Mouse (Mus musculus) heart, adult 8-10 months (tissue): ENCODE measurements at regions not wholly inside any gene's neighbourhood (a gene's known extent, or its start where the extent isn't known, plus 50 kb on each side); places are given as distances from the start of the nearest gene placed in this dataset.

Experiments
- DNase-seq: peaks from one replicate; pipeline ENCODE4 v3.0.0; 2022; ENCODE audit warnings: low spot score

DNA sequence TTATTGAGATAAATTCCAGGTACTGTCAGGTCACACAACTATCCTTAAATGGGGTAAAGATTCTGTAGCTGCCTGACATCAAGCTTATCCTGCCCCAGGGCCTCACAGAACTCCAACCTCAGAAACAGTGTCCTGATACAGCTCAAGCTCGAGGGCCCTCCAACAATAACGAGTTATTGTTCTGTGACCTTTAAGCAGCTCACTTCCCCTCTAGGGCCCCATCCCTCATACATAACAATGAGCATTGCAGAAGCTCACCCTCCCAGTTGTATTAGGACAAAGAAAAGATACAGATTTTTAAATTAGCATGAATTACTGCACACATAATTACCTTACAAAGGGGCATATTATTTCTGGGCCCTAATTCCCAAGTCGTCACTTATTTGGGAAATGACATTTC lies 293.5 kb upstream of the Trpc7 start:
- DNase-seq = no peak

GRCm38 (mm10) chr13:57186168-57186567 lies 290.4 kb upstream of the Trpc7 start:
- peak; percentile 67 for DNase-seq

DNA sequence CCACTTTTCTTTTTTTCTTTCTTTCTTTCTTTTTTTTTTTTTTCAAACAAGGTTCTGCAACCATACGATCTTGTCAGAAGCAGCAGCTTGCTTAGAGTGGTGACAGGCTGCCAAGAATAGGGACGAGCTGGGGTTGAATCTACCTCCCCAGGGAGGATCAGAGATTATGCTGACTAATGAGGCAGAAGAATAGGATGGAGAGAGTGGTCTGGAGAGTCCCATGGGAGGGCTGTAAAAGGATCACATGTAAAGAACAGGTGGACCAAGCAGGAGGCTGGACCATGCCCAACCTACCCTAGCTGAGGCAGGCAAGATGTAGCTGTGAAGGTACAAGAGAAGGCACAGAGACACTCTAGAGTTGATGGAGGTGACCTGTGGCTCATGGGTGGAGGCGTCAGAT lies 274.4 kb upstream of the Trpc7 start:
- DNase-seq = no peak

DNA sequence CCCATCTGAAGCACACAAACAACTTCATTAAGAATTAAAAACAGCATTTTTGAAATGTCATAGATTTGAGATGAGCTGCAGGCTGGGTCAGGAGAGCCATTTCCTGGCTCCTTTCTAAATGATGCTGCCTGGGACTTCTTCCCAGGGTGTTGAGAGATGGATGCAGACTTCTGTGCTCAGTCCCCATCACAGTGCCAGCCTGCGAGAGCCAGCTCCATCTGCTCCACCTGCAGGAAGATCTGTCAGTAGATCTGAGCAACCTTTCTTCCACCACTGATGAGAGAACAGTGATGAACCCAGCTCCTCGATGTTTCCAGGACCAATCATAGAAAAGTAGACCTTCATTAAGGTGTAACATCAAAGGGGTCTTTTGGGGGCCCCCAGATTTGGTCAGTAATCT lies 273.8 kb upstream of the Trpc7 start:
- DNase-seq = no peak

DNA sequence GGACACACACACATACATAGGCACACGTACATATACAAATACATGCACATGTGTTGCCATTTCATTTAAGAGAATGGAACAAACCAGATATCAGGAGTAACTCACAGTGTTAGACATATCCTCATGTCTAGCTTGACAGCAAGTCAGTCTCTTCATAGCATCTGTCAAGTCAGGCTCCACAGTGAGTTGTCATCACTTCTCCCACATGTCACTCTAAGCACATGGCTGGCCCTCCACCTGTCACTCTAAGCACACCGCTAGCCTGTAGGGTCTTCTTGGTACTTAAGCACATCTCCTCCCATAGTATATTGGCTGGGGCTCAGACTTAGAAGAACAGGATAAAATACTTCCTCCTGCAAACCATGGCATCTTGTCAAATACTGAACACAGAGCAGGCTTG lies 269.6 kb upstream of the Trpc7 start:
- DNase-seq = no peak

- DNase-seq = no peak
These were observed 257.0 kb upstream of the Trpc7 start for GRCm38 (mm10) chr13:57152787-57153186.

GRCm38 (mm10) chr13:57147623-57148022 lies 251.8 kb upstream of the Trpc7 start:
- DNase-seq = no peak

GRCm38 (mm10) chr13:57146708-57147107 lies 250.9 kb upstream of the Trpc7 start:
- no peak for DNase-seq

DNA sequence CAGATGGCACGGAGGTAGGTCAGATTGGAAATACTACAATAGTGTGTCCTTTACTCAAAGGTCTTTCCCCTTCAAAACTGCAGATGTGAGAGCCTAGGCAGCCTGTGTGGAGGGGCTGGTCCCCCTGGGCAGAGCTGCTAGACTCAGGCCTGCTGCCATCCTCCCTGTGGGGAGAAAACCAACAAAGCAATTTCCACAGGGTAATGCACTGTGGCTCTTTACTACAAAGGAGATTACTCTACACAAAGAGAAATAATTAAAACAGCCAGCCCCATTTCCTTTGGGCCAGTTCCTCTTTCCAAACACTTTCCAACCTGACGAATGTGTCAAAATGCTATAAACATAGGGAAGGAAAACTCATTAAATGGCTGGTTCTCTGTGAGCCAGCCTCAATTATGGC lies 250.0 kb upstream of the Trpc7 start:
- DNase-seq = no peak

GRCm38 (mm10) chr13:57142851-57143250 lies 247.1 kb upstream of the Trpc7 start:
- no peak for DNase-seq

DNA sequence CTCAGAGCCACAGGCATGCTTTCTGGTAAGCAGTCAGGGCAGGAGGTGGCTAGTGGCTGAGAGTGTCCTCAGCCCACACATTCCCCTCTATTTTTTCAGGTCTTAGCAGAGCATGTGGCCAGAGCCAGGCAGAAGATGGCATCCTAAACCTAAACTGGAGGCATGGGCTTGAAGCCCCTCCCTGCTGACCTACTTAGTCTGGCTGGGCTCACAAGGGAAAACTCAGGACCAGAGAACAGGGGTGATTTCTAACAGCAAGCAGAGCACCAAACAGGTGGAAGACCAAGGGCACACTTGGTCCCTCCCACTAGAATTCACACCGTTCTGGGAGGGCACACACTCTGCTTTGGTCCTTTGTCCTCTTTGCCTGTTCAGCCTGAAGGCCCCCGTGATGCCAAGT lies 246.6 kb upstream of the Trpc7 start:
- no peak for DNase-seq

DNA sequence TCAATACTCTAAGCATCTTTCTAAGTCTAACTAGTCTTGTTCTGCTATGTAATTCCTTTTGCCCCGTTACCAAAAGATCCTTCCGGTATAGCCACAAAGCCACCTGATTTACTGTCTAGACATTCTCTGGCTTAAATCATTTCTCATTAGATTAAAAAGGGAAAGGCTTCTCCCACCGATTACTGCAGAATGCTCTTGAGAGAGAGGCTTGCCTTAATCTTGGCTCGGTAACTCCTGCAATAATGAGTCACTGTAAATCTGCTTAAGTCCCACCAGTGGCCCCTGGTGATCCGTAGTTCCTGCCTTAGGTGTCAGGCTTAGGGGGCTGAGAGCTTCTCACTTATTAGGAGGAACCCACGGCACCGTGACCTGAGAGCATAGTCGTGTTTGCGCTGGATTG lies 220.1 kb upstream of the Trpc7 start:
- no peak for DNase-seq

GRCm38 (mm10) chr13:57107956-57108355 lies 212.2 kb upstream of the Trpc7 start:
- DNase-seq = no peak

DNA sequence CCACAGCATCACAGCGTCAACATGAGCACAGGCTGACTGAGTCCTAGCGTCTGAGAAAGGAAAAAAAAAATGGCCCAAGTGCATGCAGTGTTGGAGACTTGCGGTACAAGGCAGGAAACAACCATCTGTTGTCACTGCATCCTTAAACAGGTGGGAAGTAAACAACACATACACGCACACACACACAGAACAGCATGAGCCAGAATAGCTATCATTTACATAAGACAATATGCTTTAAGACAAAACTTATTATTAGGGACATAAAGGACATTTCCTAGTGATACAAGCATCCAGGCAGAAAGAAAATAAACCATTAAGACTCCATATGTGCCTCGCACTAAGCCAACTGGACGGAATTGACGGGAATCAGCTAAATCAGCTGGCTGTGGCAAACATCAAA lies 203.8 kb upstream of the Trpc7 start:
- no peak for DNase-seq

- DNase-seq = no peak
These were observed 196.1 kb upstream of the Trpc7 start for GRCm38 (mm10) chr13:57091886-57092285.

DNA sequence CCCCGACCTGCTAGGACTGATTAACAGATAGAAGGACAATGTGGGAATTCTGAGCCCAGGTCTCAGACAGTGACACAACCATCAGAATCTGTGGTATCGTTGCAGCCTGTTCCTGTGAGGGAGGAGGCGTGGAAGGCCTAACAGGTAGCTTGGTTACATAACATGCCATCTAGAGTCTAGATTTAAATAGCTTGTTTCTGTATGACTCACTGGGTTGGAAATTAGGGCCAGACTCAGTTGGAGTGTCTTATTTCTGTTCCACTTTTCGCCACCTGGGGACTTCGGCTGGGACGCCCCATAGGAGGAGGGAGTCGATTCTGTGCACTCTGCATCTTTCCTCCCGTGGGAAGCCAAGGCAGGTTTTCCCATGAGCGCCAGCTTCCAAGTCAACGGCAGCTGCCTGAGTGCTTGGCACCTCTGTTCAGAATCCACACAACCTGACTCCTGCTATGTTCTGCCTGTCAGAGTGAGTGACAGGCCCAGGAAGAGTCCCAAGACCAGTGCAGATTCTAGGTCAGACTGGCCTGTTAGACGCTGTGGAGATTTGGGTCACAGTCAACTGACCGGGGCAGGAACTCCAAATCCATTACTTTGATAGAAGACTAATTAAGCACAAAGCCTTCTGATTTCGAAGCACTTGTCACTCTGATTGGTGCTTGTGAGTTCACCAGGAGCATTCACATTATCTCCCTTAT lies 193.7 kb upstream of the Trpc7 start:
- no peak for DNase-seq

DNA sequence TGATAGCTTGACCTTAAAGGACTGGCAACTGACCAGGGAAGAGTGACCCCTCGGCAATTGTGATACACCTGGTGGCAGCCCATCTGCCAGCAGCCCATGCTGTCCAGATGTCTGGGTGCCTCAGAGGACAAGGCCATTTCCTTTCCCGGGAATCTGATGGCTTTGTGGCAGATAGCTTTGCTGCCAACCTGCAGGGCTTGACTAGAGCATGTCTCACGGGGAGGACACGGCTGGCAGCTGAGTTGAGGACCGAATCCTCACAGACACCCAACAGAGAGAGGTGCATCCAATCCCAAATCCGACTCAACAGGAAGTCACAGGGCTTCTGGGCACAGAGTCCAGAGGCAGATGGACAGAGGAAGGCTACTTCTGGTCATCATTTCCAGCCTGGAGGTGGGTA lies 192.2 kb upstream of the Trpc7 start:
- no peak for DNase-seq

- no peak for DNase-seq
These were observed 191.6 kb upstream of the Trpc7 start for GRCm38 (mm10) chr13:57087398-57087797.

GRCm38 (mm10) chr13:57083751-57084150 lies 188.0 kb upstream of the Trpc7 start:
- no peak for DNase-seq

- DNase-seq = no peak
These were observed 174.7 kb upstream of the Trpc7 start for GRCm38 (mm10) chr13:57070479-57070878.

DNA sequence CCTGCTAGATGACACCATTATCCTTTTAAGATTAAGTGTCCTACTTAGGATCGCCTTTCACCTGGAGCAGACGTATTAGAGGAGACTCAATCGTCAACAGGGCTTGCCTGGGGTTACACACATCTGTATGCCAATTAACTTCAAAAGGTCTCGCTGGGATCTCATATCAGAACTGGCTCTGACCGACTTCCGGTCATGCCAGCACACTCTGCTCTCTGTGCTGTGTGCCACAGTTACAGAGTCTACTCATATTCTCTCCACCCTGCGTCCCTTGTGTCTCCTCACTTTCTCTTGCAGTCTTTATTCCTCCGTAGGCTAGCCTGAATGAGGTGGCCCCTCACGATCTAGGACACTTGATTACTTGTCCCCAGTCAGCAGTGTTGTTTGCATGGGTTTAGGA lies 165.9 kb upstream of the Trpc7 start:
- DNase-seq = no peak

DNA sequence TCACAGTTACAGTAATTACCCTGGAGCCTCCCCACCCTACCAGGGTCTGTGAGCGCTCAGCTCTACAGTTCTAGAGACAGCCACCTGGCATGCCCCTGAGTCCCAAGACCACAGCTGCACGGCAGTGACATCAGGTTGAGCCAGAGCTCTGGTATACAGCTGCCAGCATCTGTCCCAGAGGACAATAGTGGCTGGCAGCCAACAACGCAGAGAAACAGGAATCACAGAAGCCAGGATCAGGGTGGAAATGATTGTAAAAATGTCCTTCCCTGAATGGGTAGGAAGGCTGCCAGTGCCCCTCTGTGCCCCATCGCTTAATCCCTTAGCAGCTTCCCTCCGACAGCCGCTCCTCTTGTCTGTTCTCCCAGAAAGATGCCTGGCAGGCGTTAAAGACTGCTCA lies 165.3 kb upstream of the Trpc7 start:
- no peak for DNase-seq

DNA sequence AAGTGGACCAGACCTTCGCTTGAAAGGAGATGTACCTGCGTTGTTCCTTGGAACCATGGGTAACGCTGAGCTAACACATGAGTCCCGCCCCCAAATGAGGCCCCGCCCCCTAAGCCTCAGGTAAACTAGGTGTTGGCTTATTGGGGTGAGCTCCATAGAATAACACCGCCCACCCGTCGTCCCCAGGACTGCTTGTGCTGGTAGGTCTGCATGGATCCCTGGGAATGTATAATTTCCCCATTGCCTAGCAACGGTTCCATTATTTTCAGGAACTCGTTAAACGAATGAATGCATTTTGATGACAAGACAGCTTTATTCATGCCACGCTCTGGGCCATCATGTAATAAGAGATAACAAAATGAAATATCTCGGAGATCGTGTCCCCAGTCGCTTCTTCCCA lies 161.0 kb upstream of the Trpc7 start:
- DNase-seq = no peak
